Mouse (Mus musculus): ENCODE data around the gene Hsp90b1.
A peak's percentile ranks its signal among the peaks of the same experiment; 100 is the strongest.
"Not testable (repeated sequence)": the region's sequence is repeated elsewhere in the genome, so short reads cannot be mapped to it uniquely, and the experiment has no call there.

Hsp90b1 gene

GRCm38 (mm10) chr10:86705318-86705921 is at the start of gene Hsp90b1, which contains the start of gene Ttc41:
Hsp90b1 (minus strand) TSS chr10:86705509.
Ttc41 (plus strand) TSS chr10:86705811.
- DNase-seq (ENCODE audit: low read depth, low spot score) = peak; percentile 98

DNA sequence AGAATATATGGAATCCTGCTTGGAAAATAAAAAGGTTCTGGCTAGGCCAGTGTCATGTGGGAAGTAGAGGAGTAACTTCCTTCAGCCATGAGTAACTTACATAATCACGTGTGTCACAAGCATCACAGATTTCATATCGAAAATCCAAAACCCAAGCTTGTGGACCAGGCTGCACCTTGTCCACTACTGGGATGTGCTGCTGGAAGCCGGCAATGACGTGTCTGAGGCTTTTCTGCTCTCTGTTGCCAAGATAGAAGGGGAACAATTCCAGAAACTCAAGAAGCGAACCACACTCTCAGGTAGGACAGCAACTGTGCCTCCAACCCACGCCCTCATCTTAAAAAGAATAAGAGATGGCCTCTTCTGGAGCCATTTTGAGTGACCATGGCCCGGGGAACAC is 39.0 kb upstream of the Hsp90b1 start:
- DNase-seq (ENCODE audit: low read depth, low spot score) = no peak

GRCm38 (mm10) chr10:86742918-86743317 is 37.6 kb upstream of the Hsp90b1 start:
- DNase-seq (ENCODE audit: low read depth, low spot score) = no peak

- DNase-seq (ENCODE audit: low read depth, low spot score) = peak; percentile 44
These were observed 29.7 kb upstream of the Hsp90b1 start for GRCm38 (mm10) chr10:86735036-86735435.

GRCm38 (mm10) chr10:86731500-86731863 is 26.2 kb upstream of the Hsp90b1 start:
- no peak for DNase-seq (ENCODE audit: low read depth, low spot score)

- DNase-seq (ENCODE audit: low read depth, low spot score) = peak; percentile 90
These were observed 25.7 kb upstream of the Hsp90b1 start for GRCm38 (mm10) chr10:86730823-86731499.

DNA sequence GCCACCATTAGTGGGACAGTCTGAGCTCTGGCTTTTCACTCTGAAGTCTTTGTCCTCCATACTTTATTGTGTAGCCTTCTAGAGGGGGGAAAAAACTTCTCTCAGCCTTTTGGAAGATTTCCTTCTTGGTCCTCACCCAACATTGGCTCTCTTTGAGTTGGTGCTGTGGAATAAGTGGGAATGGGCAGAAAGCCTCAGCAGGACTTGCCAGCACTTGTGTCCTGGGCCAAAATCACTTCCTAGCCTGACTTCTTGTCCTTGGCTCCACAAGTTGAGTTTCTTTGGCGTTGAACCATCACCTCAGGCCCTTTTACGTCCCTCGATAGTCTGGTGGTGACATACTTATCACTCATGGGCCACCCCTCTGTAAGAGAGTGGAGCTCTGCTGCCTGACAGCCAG is 22.9 kb upstream of the Hsp90b1 start:
- no peak for DNase-seq (ENCODE audit: low read depth, low spot score)

DNA sequence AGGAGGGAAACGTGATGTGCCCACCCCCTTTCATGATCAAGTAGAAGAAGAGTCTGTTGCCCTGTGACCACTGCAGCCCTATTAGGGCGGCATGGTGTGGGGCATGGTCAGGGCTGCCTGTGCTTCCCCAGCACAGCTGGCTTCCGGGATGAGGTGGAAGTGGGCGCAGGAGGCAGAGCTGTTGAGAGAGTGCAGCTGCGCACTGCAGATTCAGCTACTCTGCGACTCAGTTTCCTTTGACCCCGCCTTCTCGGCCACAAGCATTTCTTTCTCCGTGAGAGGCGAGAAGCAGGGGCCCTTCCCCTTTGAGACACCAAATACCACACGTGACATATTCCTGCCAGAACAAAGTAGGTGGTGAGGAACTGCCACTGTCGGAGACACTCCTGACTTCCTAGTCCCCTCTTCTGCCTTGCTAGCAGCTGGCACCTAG is 22.3 kb upstream of the Hsp90b1 start:
- DNase-seq (ENCODE audit: low read depth, low spot score) = peak; percentile 86

GRCm38 (mm10) chr10:86712156-86712555 is 6.8 kb upstream of the Hsp90b1 start:
- DNase-seq (ENCODE audit: low read depth, low spot score) = no peak

- DNase-seq (ENCODE audit: low read depth, low spot score) = no peak
These were observed 1.8 kb upstream of the Hsp90b1 start for GRCm38 (mm10) chr10:86707134-86707533.

GRCm38 (mm10) chr10:86705922-86706752 is 828 bp upstream of the Hsp90b1 start:
- DNase-seq (ENCODE audit: low read depth, low spot score) = peak; percentile 94

DNA sequence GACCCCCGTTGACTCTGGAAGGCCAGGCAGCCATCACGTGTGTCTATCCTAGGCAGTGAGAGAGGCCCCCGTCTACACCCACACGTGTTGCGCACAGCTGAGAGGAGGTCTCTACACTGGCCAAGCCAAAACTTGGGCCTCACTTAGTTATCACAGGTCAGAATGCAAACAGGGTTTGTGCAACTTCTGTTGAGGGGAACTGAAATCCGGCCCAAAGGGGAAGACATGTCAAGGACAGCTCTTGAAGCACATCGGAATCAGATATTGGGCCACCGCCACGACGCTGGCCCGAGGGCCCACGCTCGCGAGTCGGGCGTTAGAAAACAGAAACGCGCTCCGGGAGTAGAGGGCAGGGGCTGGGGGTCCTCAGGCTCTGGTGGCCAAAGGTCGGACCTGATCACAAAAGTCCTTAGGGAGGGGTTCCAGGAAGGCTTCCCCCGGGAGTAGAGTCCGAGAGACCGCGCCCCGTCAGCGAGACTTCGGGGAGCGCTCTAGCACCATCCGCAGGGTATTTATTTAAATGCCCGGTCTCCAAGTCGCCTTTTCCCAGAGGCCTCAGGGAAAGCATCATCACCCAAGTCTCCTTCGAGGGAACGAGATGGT is 619 bp downstream of the Hsp90b1 start:
- peak; percentile 35 for DNase-seq (ENCODE audit: low read depth, low spot score)

- DNase-seq (ENCODE audit: low read depth, low spot score) = no peak
These were observed 1.2 kb downstream of the Hsp90b1 start for GRCm38 (mm10) chr10:86704141-86704540.

- no peak for DNase-seq (ENCODE audit: low read depth, low spot score)
These were observed 1.9 kb downstream of the Hsp90b1 start for GRCm38 (mm10) chr10:86703375-86703774.

GRCm38 (mm10) chr10:86702312-86702920 is 2.9 kb downstream of the Hsp90b1 start:
- DNase-seq (ENCODE audit: low read depth, low spot score) = no peak

- DNase-seq (ENCODE audit: low read depth, low spot score) = no peak
These were observed 4.3 kb downstream of the Hsp90b1 start for GRCm38 (mm10) chr10:86700973-86701372.

- DNase-seq (ENCODE audit: low read depth, low spot score) = no peak
These were observed 5.1 kb downstream of the Hsp90b1 start for GRCm38 (mm10) chr10:86700251-86700650.

DNA sequence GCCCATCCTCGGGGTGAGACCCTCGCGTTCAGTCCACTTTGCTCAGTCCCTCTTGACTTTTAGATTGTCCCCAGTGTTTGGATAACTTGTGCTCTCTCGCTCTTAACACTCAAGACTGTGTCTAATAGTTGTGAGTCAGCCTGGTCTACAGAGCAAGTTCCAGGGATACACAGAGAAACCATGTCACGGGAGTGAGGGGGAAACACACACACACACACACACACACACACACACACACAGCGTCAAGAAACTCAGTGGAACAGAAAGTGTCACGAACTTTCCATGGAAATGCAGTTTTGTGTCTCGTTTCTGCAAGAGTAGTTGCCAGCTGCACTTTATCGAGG is 19.3 kb downstream of the Hsp90b1 start:
- DNase-seq (ENCODE audit: low read depth, low spot score) = peak; percentile 12

GRCm38 (mm10) chr10:86685179-86686016 is 19.9 kb downstream of the Hsp90b1 start:
- peak; percentile 86 for DNase-seq (ENCODE audit: low read depth, low spot score)

DNA sequence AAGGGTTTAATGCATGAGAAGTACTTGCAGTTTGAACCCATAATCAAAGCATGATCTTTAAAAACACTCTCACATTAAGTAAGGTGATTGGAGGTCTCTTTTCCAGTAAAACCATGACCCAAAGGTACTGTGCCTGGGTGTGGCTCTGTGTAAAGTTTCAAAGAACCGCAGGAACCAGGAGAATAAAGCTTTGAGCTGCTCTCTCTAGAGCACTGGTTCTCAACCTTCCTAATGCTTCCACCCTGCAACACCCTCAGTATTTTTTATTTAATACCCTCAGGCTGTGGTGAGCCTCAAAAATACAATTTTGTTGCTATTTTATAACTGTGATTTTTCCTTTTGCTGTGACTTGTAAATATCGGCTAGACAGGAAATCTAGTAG is 20.5 kb downstream of the Hsp90b1 start:
- DNase-seq (ENCODE audit: low read depth, low spot score) = not testable (repeated sequence)

DNA sequence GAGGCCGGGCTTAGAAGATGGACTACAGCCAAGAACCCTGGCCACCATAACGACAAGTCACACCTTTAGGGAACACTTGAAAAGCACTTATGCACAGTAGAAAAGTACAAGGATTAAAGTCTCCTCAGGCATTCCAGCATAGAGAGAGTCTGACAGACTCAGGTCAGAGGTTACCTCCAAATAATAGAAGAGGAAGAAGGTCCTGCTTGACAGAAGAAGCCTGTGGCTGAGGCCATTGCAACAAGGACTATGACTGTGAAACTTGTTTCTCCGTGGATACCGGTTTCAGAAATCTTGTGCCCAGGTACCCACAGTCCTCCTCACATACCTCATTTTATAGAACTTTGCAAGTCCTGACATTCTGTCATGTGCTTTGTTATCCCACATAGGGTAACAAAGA is 34.8 kb downstream of the Hsp90b1 start:
- DNase-seq (ENCODE audit: low read depth, low spot score) = not testable (repeated sequence)

All from CD4-positive, CD25-positive, alpha-beta regulatory T cell, adult 2 months (primary cell).